Mouse (Mus musculus) heart, postnatal 0 days (tissue): Measurements from ENCODE around the gene Rragd.

Experiments
- CTCF ChIP-seq: IDR thresholded peaks from 2 replicates; pipeline ENCODE4 v1.5.1; 2016; ENCODE audit warnings: antibody characterized with exemption, control low read depth, low read depth
- EP300 ChIP-seq: IDR thresholded peaks from 2 replicates; pipeline ENCODE4 v1.6.1; 2016; ENCODE audit warnings: antibody characterized with exemption, low read depth

- TF ChIP-seq CTCF (no peak), EP300 (no peak)
Observed at GRCm38 (mm10) chr4:33029104-33029503, 46.3 kb downstream of the Rragd start.
